Mouse (Mus musculus): ENCODE measurements around the gene Mcf2l. TPM values are rescaled to one million over a fixed set of nuclear protein-coding genes. Genes with fewer than 3 reads are reported as not detected.

Mcf2l gene
- total and polyA plus RNA-seq, 2 experiments from 2014 or later, result 94.1 to 298 TPM

DNA sequence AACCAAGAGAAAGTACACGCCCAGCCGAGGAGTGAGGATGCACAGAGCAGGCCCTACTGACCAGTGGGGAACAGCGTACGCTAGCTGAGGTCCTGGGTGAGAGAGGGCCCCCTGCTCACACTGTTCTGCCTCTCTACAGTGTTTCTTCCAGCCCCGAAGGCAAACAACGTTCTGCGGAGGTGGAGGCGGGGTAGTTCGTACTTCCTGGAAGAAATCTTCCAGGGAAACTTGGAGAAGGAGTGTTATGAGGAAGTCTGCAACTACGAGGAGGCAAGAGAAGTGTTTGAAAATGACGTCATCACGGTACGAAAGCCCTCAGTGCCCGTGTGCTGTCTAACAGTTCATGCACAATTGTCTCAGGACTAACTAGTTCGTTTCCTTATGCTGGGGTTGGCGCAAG is 189.5 kb downstream of the Mcf2l start:
- Histone ChIP-seq H3K4me1 (ENCODE audit: insufficient read depth, low read length) (no peaks in the 10 kb centered on the region), H3K27ac (no peak overlapping the region), H3K9ac (replicated peaks; ENCODE audit: low read length) (no peak overlapping the region), H3K4me3 (ENCODE audit: low read length) (no peak overlapping the region), H3K4me2 (ENCODE audit: low read depth, low read length) (no peak overlapping the region), H3K36me3 (ENCODE audit: insufficient read depth, low read length) (no peaks in the 10 kb centered on the region), H3K27me3 (ENCODE audit: insufficient read depth, low read length) (no peaks in the 10 kb centered on the region), H3K9me3 (ENCODE audit: low read length) (no peaks in the 10 kb centered on the region)
- no peak for ATAC-seq
- WGBS, result 81% methylated on average over 16 of the region's 16 CpGs
- no peak for TF ChIP-seq CTCF (IDR thresholded peaks at IDR 0.05; ENCODE audit: low read depth)
- no peak for DNase-seq (ENCODE audit: low spot score)

Small RNA genes lying within 50 kb of the gene (microRNA-seq; reads per million reads assigned to microRNA genes)
- 0.53 to 1.4 reads per million in 2 experiments for gene Gm38671

Other genes with a start within 250 kb of the Mcf2l start
- 40.0 and 99.7 TPM in 2 replicates for gene Tubgcp3, start 201.6 kb upstream of the Mcf2l start, total RNA-seq (2014; rRNA removed)
- 24.9 and 26.4 TPM in 2 replicates for gene Tubgcp3, start 201.6 kb upstream of the Mcf2l start, polyA plus RNA-seq (2015; fragmentation: Nextera tagmentation; extraction: Ambion mirVana)
- 35.2 and 48.8 TPM in 2 replicates for gene Atp11a, start 116.8 kb upstream of the Mcf2l start, total RNA-seq (2014; rRNA removed)
- 12.5 and 12.9 TPM in 2 replicates for gene Atp11a, start 116.8 kb upstream of the Mcf2l start, polyA plus RNA-seq (2015; fragmentation: Nextera tagmentation; extraction: Ambion mirVana)
- 0.10 TPM in 1 of 2 replicates, not detected in the other for gene F7, start 152.2 kb downstream of the Mcf2l start, total RNA-seq (2014; rRNA removed)
- not detected in 2 replicates for gene F7, start 152.2 kb downstream of the Mcf2l start, polyA plus RNA-seq (2015; fragmentation: Nextera tagmentation; extraction: Ambion mirVana)
- 0.05 TPM in 1 of 2 replicates, not detected in the other for gene F10, start 163.5 kb downstream of the Mcf2l start, total RNA-seq (2014; rRNA removed)
- 0.14 and 0.34 TPM in 2 replicates for gene F10, start 163.5 kb downstream of the Mcf2l start, polyA plus RNA-seq (2015; fragmentation: Nextera tagmentation; extraction: Ambion mirVana)
- not detected in 2 replicates for gene Proz, start 187.1 kb downstream of the Mcf2l start, total RNA-seq (2014; rRNA removed)
- gene Proz, start 187.1 kb downstream of the Mcf2l start, polyA plus RNA-seq (2015; fragmentation: Nextera tagmentation; extraction: Ambion mirVana), result 0.40 and 0.58 TPM in 2 replicates
- gene Pcid2, start 231.7 kb downstream of the Mcf2l start, total RNA-seq (2014; rRNA removed), result 28.6 and 29.1 TPM in 2 replicates
- 29.3 and 31.5 TPM in 2 replicates for gene Pcid2, start 231.7 kb downstream of the Mcf2l start, polyA plus RNA-seq (2015; fragmentation: Nextera tagmentation; extraction: Ambion mirVana)
- 118 and 127 TPM in 2 replicates for gene Cul4a, start 231.8 kb downstream of the Mcf2l start, total RNA-seq (2014; rRNA removed)
- gene Cul4a, start 231.8 kb downstream of the Mcf2l start, polyA plus RNA-seq (2015; fragmentation: Nextera tagmentation; extraction: Ambion mirVana), result 57.9 and 60.6 TPM in 2 replicates

All from hindbrain, postnatal 0 days (tissue).